Mouse (Mus musculus) layer of hippocampus, adult 8-10 months (tissue): ENCODE data around the gene Trub2. TPM values are rescaled to one million over a fixed set of nuclear protein-coding genes. Genes with fewer than 3 reads are reported as not detected.
A peak's percentile ranks its signal among the peaks of the same experiment; 100 is the strongest.

Source experiments
- DNase-seq, 2 experiments: peaks; one replicate each; pipeline ENCODE4 v3.0.0; 2022; ENCODE audit warnings: low spot score in 2 of 2
- total RNA-seq, 4 experiments: library from RNA; stranded (reverse); gene quantifications; 2 replicates each; pipeline ENCODE4 v1.2.4; 2022

The Trub2 gene
- 10 to 100 TPM; 39.3 to 53.1 (median 51.4) TPM for total RNA-seq

DNA sequence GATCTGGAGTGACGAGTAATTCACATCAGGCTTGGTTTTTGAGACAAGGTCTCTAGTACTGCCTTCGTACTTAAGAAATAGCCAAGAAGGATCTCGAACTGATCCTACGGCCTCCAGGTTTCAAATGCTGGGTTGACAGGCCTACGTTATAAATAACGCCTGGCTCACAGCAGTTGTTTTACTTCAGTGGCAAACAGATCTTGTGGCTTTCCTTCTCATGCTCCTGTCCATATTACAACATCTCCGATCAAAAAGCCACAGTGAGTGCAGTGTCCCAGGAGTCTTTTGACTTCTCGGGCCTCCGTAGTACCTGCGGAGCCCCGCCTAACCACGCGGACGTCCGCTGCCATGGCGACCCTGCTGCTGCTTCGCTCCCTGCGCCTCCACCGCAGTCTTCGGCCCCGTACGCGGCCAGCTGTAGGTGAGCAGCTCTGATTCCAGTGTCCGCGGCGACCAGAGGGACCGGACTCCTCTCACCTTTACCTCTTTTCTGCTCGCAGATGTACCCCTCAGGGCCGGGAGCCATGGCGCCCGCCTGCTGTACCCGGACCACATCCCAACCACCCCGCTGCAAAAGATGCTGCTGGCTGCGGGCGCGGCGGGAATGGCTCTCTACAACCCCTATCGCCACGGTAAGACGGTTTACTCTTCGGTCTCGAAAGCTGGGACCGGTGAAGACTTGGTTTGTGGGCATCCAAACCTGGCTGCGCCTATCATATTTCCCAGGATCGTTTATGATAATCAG, at the start of gene Trub2:
Trub2 (minus strand) TSS at position 566 of the 745 bp plus-strand sequence.
- DNase-seq, result peak; percentile 78 to 85

DNA sequence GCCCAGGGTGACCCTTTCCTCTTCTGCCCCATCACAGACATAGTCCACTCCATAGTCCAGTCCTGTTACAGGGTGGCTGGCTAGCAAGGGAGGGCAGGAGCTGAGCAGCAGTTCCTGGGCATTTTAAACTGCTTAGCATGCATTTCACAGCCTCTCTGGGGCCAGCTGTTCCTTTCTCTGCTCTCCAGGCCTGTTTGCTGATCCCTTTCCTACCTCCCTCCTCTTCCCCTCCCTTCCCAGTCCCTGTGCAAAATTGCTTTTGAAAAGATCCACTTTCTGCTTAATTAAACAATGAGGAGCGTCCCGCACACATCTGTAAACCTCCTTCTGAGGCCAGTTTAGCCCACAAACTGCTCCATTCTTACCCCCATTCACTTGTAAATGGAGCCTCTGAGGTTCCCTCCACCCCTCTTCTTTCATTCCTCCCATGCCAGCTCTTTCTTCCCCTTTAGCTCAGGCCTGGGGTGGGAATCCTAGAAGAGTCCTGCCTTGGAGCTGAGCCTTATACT, 47.1 kb upstream of the Trub2 start:
- DNase-seq, result no peak

DNA sequence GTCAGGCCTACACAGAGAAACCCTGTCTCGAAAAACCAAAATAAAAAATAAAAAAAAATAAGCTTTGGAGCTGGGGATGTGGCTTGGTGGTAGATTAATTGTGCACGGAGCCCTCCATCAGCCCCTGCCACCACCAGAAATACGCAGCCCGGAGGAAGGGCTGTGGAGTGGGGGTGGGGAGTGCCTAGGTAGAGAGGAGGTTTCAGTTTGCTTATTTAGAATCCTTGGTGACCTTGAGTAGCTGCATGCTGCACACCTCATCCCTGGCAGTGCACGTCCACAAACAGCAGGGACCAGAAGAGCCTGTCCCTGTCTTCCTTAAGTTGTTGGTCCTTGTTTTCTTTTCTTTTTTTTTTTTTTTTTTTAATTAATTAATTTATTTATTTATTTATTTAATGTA, 45.5 kb upstream of the Trub2 start:
- no peak for DNase-seq

DNA sequence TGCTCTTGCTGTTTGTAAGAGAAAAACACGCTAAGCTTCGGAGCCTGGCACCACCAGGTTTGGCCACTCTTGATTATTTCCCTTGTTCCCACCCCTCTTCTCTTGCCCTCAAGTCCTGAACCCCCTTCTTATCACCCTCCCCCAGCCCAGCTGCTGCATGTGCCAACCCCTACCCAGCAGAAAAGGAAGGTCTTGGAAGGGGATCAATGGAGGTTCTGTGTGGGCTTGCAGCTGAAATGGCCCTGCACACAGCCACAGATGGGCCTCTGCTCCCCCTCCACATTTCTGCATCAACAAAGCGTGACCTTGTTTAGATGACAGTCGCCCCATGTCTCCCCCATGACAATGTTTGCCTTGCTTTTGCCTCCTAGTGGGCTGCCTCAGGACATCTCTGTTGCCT, 42.8 kb upstream of the Trub2 start:
- DNase-seq, result peak; percentile 53 to 78

DNA sequence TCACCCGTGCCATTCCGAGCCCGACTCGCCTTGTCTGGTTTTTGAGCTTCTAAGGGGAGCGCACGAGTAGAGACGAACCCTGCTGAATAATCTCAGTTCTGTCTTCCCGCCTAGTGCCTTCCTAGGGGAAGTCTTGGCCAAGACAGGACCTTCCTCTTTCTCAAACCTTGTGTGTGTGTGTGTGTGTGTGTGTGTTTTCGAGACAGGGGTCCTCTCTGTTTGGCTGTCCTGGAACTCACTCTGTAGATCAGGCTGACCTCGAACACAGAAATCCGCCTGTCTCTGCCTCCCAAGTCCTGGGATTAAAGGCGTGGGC, 39.4 kb upstream of the Trub2 start:
- DNase-seq, result no peak

DNA sequence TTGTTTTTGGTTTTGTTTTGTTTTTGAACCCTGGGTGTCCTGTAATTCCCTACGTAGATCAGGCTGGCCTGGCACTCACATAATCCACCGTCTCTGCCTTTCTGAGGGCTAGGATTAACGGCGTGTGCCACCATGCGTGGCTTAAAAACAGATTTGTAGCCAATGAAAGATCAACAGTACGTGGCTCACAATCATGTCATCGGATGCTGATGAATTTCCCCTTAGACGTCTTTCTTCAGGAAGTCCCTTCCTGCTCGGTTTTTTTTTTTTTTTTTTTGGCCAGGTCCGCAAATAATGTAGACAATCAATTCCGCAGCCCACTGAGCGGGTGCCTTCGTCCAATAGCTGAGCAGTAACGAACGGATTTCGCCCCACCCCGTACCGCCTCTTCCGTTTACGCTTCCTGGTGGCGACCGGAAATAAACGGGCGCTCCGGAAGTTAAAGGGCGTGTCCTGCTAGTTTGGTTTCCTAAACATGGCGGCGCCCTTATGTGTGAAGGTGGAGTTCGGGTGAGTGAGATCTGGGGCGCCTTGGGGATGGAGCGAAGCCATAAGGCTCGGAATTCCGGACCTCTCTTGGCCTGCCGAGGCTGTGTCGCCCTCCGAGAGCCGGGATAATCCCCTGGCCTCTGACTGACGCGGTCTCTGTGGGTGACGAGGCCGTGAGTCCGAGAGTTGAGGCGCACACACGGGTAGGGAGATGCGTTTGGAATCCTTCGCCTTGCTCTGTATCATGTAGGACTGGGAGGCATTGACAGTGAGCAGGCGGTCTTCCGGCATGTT, 38.8 kb upstream of the Trub2 start:
- peak; percentile 94 to 95 for DNase-seq

DNA sequence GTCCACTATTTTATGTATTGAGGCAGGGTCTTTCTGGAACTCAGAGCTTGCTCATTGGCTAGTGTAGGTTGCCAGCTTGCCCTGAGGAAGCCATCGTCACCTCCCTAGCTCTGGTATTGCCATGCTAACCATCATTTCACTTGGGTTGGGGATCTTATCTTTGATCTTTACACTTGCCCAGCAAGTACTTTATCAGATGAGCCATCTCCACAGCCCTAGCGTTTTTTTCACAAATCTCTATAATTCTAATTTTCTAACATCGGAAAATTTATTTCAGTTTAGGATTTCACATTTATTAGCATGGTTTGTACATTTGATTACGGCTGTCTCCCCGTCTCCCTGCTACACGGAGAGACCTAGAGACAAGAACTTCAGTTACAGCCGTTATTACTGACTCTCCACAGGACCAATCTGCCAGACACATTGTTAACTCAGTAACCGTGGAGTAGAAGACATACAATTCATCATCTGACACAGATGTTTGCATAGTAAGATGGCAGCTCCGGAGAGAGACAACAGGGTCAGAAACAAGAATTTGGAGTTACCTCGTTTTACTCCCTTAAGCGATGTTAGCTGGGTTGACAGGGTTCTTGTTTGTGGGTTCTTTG, 38.1 kb upstream of the Trub2 start:
- DNase-seq, result no peak

DNA sequence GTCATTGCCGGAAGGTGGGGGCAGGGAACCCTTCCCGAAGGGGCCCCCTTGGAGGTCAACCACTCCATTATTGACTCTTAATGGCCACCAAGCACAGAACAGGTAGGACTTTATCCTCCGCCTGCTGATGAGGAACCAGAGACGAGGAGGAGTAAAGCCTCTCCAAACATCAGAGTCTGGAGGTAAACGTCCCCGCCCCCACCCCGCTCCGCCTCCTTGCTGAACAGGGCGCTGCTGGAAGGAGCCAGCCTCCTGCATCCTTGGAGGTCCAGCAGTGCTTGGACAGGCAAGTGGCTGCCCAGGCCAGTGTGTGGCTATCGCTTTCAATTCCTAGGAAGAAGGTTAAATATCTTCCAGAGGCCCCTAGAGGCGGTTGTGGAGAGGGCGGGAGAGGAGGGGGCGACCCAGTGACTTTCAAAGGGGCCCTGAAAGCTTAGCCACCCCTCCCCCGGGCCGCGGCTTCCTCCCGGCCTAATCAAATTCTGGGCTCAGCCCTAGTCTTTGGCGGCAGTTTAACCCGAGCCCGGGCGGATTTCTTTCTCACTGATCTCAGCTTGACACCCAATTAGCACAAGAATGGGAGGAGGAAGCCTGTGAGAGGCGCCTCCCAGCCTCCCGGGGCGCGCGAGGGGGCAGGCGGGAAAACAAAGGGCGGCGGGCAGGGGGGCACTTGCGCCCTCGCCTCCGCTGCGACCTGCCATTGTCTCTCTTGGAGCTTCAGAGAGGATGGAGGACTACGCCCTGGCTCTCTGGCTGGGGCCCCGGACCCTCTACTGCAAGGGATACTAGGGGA, 31.9 kb upstream of the Trub2 start, which contains the start of gene Urm1:
Urm1 (plus strand) TSS at position 51 of the 793 bp plus-strand sequence.
- DNase-seq, result peak; percentile 63 to 69

DNA sequence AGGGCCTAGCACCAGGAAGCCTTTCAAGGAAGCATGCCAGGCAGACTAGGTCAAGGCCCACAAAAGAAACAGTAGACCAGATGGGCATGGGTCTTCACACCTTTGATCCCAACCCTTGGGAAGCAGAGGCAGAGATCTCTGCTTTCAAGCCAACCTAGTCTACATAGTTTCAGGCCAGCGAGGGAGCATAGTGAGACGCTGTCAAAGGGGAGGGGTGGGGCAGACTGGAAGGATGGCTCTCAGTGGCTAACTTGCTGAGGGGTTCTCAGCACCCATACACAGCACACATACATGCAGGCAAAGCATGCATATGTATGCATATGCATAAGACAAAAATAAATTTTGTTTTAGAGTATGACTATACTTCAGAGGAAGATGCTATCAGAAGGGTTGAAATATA, 31.1 kb upstream of the Trub2 start:
- no peak for DNase-seq

DNA sequence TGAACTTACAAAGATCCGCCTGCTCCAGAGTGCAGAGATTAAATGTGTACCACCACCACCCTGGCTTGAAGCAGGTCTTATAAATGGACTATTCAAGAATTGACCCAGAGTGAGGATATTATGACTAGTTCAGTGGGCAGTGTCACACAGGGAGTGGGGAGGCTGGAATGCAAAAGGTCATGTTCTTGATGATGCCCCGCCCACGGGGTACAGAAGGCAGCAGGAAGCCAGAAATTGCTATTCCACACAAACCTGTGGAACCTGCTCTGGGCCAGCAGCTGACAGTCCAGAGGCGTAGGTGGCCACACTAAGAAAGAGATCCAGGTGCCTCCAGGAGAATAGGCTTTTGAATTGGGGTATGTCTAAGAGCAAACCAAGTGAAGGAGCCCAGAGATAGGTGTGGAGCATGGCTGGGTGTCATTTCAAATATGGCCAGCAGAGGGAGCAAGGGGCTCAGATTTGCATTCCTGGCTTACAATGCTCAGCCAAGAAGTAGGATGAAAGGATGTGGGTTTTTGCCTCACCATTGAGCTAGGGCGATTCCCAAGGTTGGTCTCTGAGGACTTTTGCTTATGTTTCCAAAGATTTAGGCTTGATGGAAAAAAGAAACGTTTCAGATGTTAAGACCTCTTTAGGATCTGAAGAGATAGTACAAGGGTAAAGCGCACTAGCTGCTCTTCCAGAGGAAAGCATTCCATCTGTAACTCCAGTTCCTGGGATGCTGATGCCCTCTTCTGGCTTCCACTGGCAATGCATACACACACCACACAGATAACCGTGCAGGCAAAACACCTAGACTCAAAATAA, 29.3 kb upstream of the Trub2 start:
- DNase-seq, result peak; percentile 79 to 93

DNA sequence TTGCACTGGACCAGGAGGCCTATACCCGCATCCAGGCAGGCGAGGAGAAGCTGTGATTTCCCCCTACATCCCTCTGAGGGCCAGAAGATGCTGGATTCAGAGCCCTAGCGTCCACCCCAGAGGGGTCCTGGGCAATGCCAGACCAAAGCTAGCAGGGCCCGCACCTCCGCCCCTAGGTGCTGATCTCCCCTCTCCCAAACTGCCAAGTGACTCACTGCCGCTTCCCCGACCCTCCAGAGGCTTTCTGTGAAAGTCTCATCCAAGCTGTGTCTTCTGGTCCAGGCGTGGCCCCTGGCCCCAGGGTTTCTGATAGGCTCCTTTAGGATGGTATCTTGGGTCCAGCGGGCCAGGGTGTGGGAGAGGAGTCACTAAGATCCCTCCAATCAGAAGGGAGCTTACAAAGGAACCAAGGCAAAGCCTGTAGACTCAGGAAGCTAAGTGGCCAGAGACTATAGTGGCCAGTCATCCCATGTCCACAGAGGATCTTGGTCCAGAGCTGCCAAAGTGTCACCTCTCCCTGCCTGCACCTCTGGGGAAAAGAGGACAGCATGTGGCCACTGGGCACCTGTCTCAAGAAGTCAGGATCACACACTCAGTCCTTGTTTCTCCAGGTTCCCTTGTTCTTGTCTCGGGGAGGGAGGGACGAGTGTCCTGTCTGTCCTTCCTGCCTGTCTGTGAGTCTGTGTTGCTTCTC, 27.5 kb upstream of the Trub2 start:
- DNase-seq, result no peak

DNA sequence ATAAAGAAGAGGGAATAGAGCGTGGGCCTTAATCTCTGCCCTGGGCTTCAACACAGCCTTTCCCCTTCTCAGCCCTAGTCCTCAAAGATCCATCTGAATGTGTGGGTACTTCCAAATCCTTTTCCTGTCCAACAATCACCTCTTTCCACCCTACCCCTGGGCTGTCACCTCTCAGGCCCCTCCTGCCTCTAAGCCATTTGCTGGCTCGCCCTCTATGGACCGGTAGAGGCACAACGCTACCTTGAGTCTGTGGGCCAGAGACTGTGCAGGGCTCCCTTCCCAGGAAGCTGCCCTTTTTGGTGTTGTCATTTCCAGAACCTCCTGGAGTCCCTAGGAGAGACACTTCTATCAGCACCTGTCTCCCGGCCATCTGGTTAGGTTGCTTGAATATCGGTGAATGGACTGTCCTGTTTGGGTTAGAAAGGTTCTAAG, 15.1 kb upstream of the Trub2 start:
- DNase-seq, result no peak

DNA sequence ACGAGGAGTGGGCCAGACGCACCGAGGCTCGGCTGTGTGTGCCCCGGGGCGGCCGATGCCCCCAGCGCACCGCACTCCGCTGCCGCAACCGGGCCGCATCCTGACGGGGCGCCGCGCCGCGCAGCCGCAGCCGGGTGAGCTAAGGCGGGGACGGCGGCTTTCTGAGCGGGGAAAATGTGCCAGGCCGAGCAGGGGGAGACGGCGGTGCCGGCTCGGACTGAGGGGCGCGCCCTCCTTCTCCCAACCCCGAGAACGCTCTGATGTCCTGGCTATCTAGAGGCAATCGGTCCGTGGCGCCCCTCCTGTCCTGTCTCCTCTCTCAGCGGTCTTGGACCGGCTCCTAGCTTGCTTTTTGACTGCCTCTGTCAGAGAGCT, 14.5 kb upstream of the Trub2 start:
- DNase-seq, result no peak

DNA sequence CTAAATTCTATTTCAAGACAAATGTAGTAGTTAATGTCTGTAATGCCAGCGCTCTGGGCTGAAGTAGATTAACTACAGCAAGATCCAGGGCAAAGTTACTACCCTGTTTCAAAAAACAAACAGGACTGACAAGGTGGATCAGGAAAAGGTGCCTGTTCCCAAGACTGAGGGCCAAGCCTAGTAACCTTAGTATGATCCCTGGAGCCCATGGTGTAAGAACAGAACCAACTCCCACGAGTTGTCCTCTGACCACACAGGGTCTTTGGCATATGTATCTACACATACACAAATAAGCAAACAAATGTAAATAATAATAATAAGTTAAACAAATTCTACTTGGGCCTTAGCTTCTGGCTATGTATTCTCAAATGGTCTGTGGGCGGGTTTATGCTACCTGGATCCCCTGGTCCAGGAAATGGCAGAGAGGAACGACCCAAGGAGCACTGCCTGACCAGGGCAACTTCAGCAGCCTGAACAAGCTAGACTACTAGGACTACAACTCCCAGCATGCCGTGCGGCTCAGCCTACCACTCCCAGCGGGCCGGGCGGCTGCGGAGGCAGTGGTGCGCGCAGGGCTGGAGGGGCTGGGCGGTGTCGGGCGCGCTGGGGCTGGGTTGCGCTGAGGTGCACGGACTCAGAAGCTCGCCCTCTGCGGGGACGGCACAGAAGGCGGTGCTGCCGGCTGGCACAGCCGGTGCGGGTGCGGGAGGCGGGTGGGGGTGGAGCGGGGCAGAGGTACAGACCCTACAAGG, 13.9 kb upstream of the Trub2 start, which contains the start of gene Slc27a4:
Slc27a4 (plus strand) TSS at position 560 of the 752 bp plus-strand sequence.
- DNase-seq, result peak; percentile 93 to 94

DNA sequence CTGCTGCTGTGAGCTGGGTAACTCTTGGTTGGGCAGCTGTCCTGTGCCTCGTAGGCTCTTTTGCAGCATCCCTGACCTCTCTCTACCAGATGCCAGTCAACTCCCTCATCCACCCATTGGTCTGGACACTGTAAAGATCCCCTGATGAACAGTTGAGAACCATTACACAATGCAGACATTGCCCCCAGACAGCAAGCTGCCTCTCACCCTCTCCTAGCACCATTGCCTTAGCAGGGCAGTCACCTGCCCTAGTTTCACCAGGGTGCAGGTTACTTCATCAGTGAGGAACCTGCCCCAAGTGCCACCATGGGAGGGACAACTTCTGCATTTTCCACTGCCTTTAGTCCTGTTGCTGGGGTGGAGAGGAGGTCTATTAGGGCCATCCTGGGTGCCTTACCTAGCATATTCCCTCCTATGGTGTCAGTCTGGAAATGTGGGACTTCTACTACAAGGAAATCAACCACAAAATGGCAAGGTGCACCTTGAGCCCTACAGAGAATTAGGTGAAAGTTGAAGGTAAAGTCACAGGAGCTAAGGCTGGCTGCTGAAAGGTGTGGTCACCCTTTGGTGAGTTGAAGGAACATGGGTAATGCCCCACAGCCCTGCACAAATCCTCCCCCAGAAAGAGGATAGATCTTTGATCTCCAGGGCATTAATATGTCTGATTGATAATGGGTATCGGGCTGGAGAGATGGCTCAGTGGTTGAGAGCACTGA, 4.6 kb upstream of the Trub2 start:
- DNase-seq, result no peak

DNA sequence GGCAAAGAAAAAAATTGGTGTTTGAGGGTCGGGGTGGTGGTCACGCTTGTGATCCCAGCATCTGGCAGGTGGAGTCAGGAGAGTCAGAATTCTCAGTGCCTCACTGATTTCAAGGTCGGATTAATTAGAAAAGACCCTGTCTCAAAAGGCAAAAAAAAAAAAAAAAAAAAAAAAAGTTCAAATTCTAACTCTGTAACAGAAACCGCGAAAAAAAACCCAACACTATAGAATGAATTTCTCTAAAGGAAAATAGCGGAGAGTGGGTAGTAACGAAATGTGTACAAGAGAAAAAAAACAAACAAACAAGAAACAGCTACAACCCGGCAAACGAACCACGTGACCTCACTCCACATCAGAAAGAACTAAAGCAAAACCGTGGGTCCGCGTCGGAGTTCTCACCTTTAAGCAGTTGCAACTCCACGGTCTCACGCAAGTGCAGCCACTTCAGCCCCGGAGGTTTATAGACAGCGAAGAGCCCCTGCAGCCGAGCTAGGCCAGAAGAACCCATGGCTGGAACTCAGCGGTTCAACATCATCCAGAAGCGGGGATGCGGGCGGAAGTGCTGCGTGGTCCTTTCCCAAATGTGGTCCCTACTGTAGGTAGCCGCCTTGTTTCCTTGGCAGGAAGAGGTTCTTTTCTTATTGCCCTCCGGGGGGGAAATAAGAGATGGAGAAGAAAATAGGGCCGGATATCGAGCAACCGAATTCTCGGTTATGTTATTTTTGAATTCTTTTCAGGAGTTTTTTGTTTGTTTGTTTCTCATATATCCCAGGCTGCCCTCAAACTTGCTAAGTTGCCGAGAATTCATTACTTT, 991 bp downstream of the Trub2 start, which contains the start of gene Coq4:
Coq4 (plus strand) TSS at position 390 of the 814 bp plus-strand sequence.
- DNase-seq, result peak; percentile 88 to 91

DNA sequence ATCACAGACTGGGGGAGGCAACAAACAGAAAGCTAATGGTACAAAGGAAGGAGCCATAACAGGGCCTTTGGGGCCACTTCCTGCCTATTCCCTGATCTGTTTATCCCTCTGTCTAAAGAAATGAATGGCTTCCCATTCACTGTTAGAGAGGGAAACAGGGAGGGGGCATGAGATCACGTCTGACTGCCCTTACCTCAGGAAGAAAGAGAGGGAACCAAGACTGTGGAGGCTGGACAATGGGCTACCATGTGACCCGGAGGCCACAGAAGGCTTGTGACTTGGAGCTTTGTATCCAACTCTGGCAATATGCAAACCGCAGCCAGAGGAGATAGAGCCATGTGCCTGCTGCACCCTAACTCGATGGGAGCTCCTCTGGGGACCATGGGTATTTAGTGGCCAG, 4.0 kb downstream of the Trub2 start:
- no peak for DNase-seq
